Mouse (Mus musculus) CH12.LX (cell line): Measurements from ENCODE around the gene Zfp62. TPM values are rescaled to one million over a fixed set of nuclear protein-coding genes. Genes with fewer than 3 reads are reported as not detected.

Source experiments
- DNase-seq: peaks from one replicate; pipeline ENCODE4 v3.0.0-alpha.2; 2013; ENCODE audit errors: extremely low read depth
- H3K27ac ChIP-seq: 2 replicates; pipeline ENCODE4 v1.5.1; 2012; ENCODE audit warnings: low read depth, mild to moderate bottlenecking, control low read depth, moderate library complexity; ENCODE audit not compliant: insufficient read depth
- H3K27me3 ChIP-seq: replicated peaks from 2 replicates; pipeline ENCODE3; 2012; ENCODE audit warnings: inconsistent platforms
- H3K36me3 ChIP-seq, 2 experiments: replicated peaks in 1 of 2; 2 replicates each; pipeline versions ENCODE3 to v1.6.1; 2012; ENCODE audit warnings: inconsistent platforms in 1 of 2, low read length in 1 of 2, mild to moderate bottlenecking in 1 of 2, mixed read lengths in 1 of 2, moderate library complexity in 1 of 2; ENCODE audit not compliant: control insufficient read depth in 1 of 2, insufficient read depth in 1 of 2
- H3K4me1 ChIP-seq, 2 experiments: 2 replicates each; pipeline ENCODE4 v1.6.1; 2012; ENCODE audit warnings: inconsistent platforms in 1 of 2, moderate library complexity in 1 of 2; ENCODE audit not compliant: insufficient read depth in 2 of 2, control insufficient read depth in 1 of 2
- H3K4me2 ChIP-seq: 2 replicates; pipeline ENCODE4 v1.6.1; 2012; ENCODE audit warnings: low read depth, mild to moderate bottlenecking, control low read depth; ENCODE audit not compliant: poor library complexity, insufficient read depth, severe bottlenecking
- H3K4me3 ChIP-seq, 3 experiments: fragments of 150-350 bp in 1 of 3; sonication (generic) in 1 of 3; replicated peaks in 1 of 3; 2 replicates each; pipeline versions ENCODE3 to v1.5.1; 2011 to 2012; ENCODE audit warnings: low read depth in 2 of 3, low read length in 2 of 3, mild to moderate bottlenecking in 2 of 3, moderate library complexity in 2 of 3, control low read depth in 1 of 3, improper control_type of control experiment in 1 of 3, inconsistent platforms in 1 of 3, mixed read lengths in 1 of 3; ENCODE audit not compliant: poor library complexity in 1 of 3
- H3K79me2 ChIP-seq: replicated peaks from 2 replicates; pipeline ENCODE4 v1.6.1; 2012; ENCODE audit warnings: mild to moderate bottlenecking, moderate library complexity; ENCODE audit not compliant: control insufficient read depth, poor library complexity, insufficient read depth, severe bottlenecking; ENCODE audit errors: extremely low read depth
- H3K9ac ChIP-seq: 2 replicates; pipeline ENCODE4 v1.6.1; 2012; ENCODE audit warnings: low read depth, mild to moderate bottlenecking, control low read depth, moderate library complexity; ENCODE audit not compliant: insufficient read depth
- H3K9me3 ChIP-seq: replicated peaks from 2 replicates; pipeline ENCODE3; 2012; ENCODE audit warnings: low read length, inconsistent platforms, mixed read lengths
- BHLHE40 ChIP-seq: IDR thresholded peaks from 2 replicates; pipeline ENCODE4 v1.6.1; 2011; ENCODE audit warnings: mild to moderate bottlenecking, low read depth, low read length, improper control_type of control experiment
- CHD1 ChIP-seq: IDR thresholded peaks from 2 replicates; pipeline ENCODE4 v1.6.1; 2012; ENCODE audit warnings: low read depth, low read length, improper control_type of control experiment, inconsistent platforms
- CTCF ChIP-seq, 2 experiments: IDR thresholded peaks in 1 of 2; conservative IDR thresholded peaks in 1 of 2; 2 replicates each; pipeline ENCODE4 v1.5.1; 2011 to 2012; ENCODE audit warnings: low read depth in 2 of 2, low read length in 2 of 2, improper control_type of control experiment in 1 of 2, inconsistent platforms in 1 of 2, mild to moderate bottlenecking in 1 of 2, moderate library complexity in 1 of 2
- ELF1 ChIP-seq: IDR thresholded peaks from 2 replicates; pipeline ENCODE4 v1.6.1; 2014; ENCODE audit warnings: low read depth, mild to moderate bottlenecking, inconsistent platforms, low read length, improper control_type of control experiment
- ETS1 ChIP-seq: conservative IDR thresholded peaks from 2 replicates; pipeline ENCODE4 v1.6.1; 2012; ENCODE audit warnings: low read depth, mild to moderate bottlenecking, inconsistent platforms, low read length, improper control_type of control experiment, moderate library complexity
- HCFC1 ChIP-seq: IDR thresholded peaks from 2 replicates; pipeline ENCODE4 v1.6.1; 2012; ENCODE audit warnings: low read depth, mild to moderate bottlenecking, inconsistent platforms, low read length, improper control_type of control experiment
- IRF4 ChIP-seq: IDR thresholded peaks from 2 replicates; pipeline ENCODE4 v1.6.1; 2014; ENCODE audit warnings: low read depth, mild to moderate bottlenecking, inconsistent platforms, low read length, improper control_type of control experiment
- JUN ChIP-seq: IDR thresholded peaks from 2 replicates; pipeline ENCODE4 v1.6.1; 2011; ENCODE audit warnings: low read depth, mild to moderate bottlenecking, low read length, improper control_type of control experiment, moderate library complexity; ENCODE audit not compliant: insufficient read depth
- JUND ChIP-seq: conservative IDR thresholded peaks from 2 replicates; pipeline ENCODE4 v1.6.1; 2011; ENCODE audit warnings: low read depth, low read length, improper control_type of control experiment
- KAT2A ChIP-seq: IDR thresholded peaks from 2 replicates; pipeline ENCODE4 v1.6.1; 2012; ENCODE audit warnings: low read length, improper control_type of control experiment, inconsistent platforms; ENCODE audit not compliant: insufficient replicate concordance
- MAX ChIP-seq: IDR thresholded peaks from 2 replicates; pipeline ENCODE4 v1.6.1; 2011; ENCODE audit warnings: low read length, improper control_type of control experiment
- MAZ ChIP-seq: IDR thresholded peaks from 2 replicates; pipeline ENCODE4 v1.6.1; 2012; ENCODE audit warnings: low read depth, mild to moderate bottlenecking, inconsistent platforms, low read length, improper control_type of control experiment, moderate library complexity
- MEF2A ChIP-seq: IDR thresholded peaks from 2 replicates; pipeline ENCODE4 v1.6.1; 2014; ENCODE audit warnings: low read depth, mild to moderate bottlenecking, inconsistent platforms, low read length, improper control_type of control experiment, borderline replicate concordance
- MXI1 ChIP-seq: IDR thresholded peaks from 2 replicates; pipeline ENCODE4 v1.6.1; 2011; ENCODE audit warnings: mild to moderate bottlenecking, low read depth, low read length, improper control_type of control experiment
- NELFE ChIP-seq: IDR thresholded peaks from 2 replicates; pipeline ENCODE4 v1.6.1; 2011; ENCODE audit warnings: low read depth, low read length, improper control_type of control experiment
- NRF1 ChIP-seq: IDR thresholded peaks from 2 replicates; pipeline ENCODE4 v1.6.1; 2014; ENCODE audit warnings: low read depth, mild to moderate bottlenecking, inconsistent platforms, low read length, improper control_type of control experiment, moderate library complexity
- POLR2A ChIP-seq: IDR thresholded peaks from 2 replicates; pipeline ENCODE4 v1.6.1; 2011; ENCODE audit warnings: low read depth, mild to moderate bottlenecking, improper control_type of control experiment, low read length
- POLR2AphosphoS2 ChIP-seq: IDR thresholded peaks from 2 replicates; pipeline ENCODE4 v1.6.1; 2011; ENCODE audit warnings: low read depth, low read length, improper control_type of control experiment
- RAD21 ChIP-seq: IDR thresholded peaks from 2 replicates; pipeline ENCODE4 v1.6.1; 2011; ENCODE audit warnings: low read depth, mild to moderate bottlenecking, low read length, improper control_type of control experiment, moderate library complexity
- SMC3 ChIP-seq: IDR thresholded peaks from 2 replicates; pipeline ENCODE4 v1.6.1; 2011; ENCODE audit warnings: low read depth, low read length, improper control_type of control experiment
- TBP ChIP-seq: conservative IDR thresholded peaks from 2 replicates; pipeline ENCODE4 v1.6.1; 2011; ENCODE audit warnings: low read depth, low read length, improper control_type of control experiment
- TCF12 ChIP-seq: IDR thresholded peaks from 2 replicates; pipeline ENCODE4 v1.6.1; 2014; ENCODE audit warnings: low read depth, mild to moderate bottlenecking, inconsistent platforms, low read length, improper control_type of control experiment
- UBTF ChIP-seq: IDR thresholded peaks from 2 replicates; pipeline ENCODE4 v1.6.1; 2012; ENCODE audit warnings: low read depth, mild to moderate bottlenecking, inconsistent platforms, low read length, improper control_type of control experiment, moderate library complexity
- USF2 ChIP-seq: conservative IDR thresholded peaks from 2 replicates; pipeline ENCODE4 v1.6.1; 2011; ENCODE audit warnings: low read depth, low read length, improper control_type of control experiment
- ZC3H11A ChIP-seq: IDR thresholded peaks from 2 replicates; pipeline ENCODE4 v1.6.1; 2012; ENCODE audit warnings: low read depth, mild to moderate bottlenecking, inconsistent platforms, low read length, improper control_type of control experiment
- ZMIZ1 ChIP-seq: IDR thresholded peaks from 2 replicates; pipeline ENCODE4 v1.6.1; 2012; ENCODE audit warnings: low read depth, mild to moderate bottlenecking, inconsistent platforms, low read length, improper control_type of control experiment
- dilution Hi-C: fragments of 300-500 bp; cut with MboI; formaldehyde crosslinking; loops from 2 replicates; pipeline ENCODE4 v1.14.3; 2020; ENCODE audit warnings: low sequenced_read_pairs; ENCODE audit not compliant: extremely low pct_unique_long_range_greater_than_20kb, extremely low pct_ligation_motif_present
- in situ Hi-C: fragments of 300-500 bp; cut with MboI; formaldehyde crosslinking; loops from 3 replicates; pipeline ENCODE4 v1.14.3; 2019; ENCODE audit warnings: low sequenced_read_pairs, low pct_ligation_motif_present, low pct_unique_long_range_greater_than_20kb, mixed read lengths
- polyA plus RNA-seq: library from polyadenylated mRNA; unstranded; fragments of >175 nt; gene quantifications from 2 replicates; pipeline ENCODE4 v1.2.1, GENCODE M21; 2012; ENCODE audit warnings: low read depth; ENCODE audit not compliant: insufficient read length
- total RNA-seq, 2 experiments: library from RNA; depleted of rRNA; stranded (reverse); fragments of 300-350 nt in 1 of 2; fragments of >200 nt in 1 of 2; gene quantifications; 2 replicates each; pipeline ENCODE4 v1.2.3; 2012 to 2014

The Zfp62 gene
- total and polyA plus RNA-seq, 3 experiments, result 22.6 to 38.7 (median 25.3) TPM

DNA sequence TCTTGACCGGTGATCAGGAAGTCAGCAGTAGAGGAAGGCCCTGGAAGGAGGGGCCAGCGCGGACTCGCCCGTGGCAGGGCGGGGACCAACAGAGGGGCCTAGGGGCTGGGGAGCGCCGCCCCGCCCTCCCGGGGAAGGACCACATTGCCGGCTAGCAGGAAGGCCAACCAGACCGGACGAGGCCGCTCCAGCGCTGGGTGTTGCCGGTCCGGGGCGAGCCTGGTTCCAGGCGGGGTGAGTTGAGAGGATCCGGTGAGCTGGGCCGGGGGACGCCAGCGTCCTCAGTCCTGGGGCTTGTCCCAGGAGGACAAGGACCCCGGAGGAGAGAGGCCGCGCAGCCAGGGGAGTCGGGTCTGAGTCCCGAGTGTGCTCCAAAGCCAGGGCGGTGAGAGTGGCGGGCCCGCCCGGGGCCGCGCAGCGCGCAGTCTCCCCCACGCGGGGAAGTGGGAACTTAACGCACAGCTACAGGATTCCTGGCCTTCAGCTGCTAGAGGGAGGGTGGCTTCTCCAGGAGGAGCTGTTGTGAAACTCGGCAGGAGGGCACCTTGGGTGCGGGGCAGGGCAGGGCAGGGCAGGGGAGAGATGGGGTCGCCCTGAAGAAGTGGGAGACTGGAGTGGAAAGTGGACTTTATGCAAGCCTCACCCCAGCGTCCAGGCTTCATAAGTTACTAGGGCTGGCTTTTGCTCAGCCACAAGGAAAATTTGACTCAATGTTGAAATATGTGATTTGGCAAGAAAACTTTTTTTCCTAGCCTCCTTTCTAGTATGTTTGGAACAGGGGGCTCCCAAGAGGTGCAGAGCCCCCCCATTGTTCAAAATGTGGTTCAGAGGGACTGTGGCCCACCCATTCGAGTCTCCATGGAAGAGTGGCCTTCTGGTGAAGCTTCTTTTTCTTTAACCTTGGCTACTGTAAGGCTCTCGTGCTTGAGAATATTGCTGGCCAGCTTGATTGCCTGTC lies 47.6 kb downstream of the Zfp62 start:
- DNase-seq, result peak; percentile 85
- Histone ChIP-seq H3K27me3 (no peaks in the 10 kb centered on the region), H3K9ac (peak overlapping the region; percentile 83), H3K4me2 (peak overlapping the region; percentile 55), H3K36me3 (peaks cover 27 to 42% of the 10 kb centered on the region in 2 experiments), H3K9me3 (no peaks in the 10 kb centered on the region), H3K27ac (peak overlapping the region; percentile 99), H3K79me2 (peaks cover 72% of the 10 kb centered on the region), H3K4me3 (peak overlapping the region; percentile 56 to 79 (median 72)), H3K4me1 (peaks cover 10 to 73% of the 10 kb centered on the region in 2 experiments)
- TF ChIP-seq KAT2A (0 out of 2 replicates have a peak, but pooled peaks have one; percentile 5), TCF12 (peak; percentile 89), TBP (0 out of 2 replicates have a peak, but pooled peaks have one; percentile 19), JUN (no peak), ZC3H11A (no peak), CTCF (conservative IDR thresholded peaks at IDR 0.05 in 1 of 2, IDR thresholded peaks at IDR 0.05 in 1 of 2; ENCODE audit: low read depth in 2 of 2, low read length in 2 of 2) (peak in 1 of 2 experiments; percentile 41; a peak in 2 of 4 replicates), USF2 (no peak), IRF4 (no peak; the same call in 1 of the 2 replicates), POLR2A (peak; percentile 92), RAD21 (peak; percentile 27), POLR2AphosphoS2 (0 out of 2 replicates have a peak, but pooled peaks have one; percentile 23), NELFE (peak; percentile 87), ETS1 (no peak), NRF1 (peak; percentile 34; the same call in 1 of the 2 replicates), HCFC1 (peak; percentile 49), ZMIZ1 (peak; percentile 43), MAZ (peak; percentile 83), BHLHE40 (peak; percentile 27; the same call in 1 of the 2 replicates), ELF1 (peak; percentile 87), MEF2A (peak; percentile 42; the same call in 1 of the 2 replicates), JUND (no peak), CHD1 (no peak; the same call in 1 of the 2 replicates), MAX (peak; percentile 66), UBTF (peak; percentile 95), MXI1 (peak; percentile 90), SMC3 (peak; percentile 49)
- dilution Hi-C loops (no loop called here), in situ Hi-C loops (loop anchor here (25.0 kb wide), 1 partner anchor 138 kb away; the partner anchor contains the start of gene Olfr1396)
